Mouse (Mus musculus) lung, postnatal 10 days (tissue): ENCODE measurements around the gene Cuzd1.

Source experiments
- DNase-seq: peaks from one replicate; pipeline ENCODE4 v3.0.0; 2021

Cuzd1 gene

GRCm38 (mm10) chr7:131322192-131322591 lies at the start of gene Cuzd1:
Cuzd1 (minus strand) TSS chr7:131322292.
- DNase-seq = no peak

- DNase-seq = no peak
Observed at GRCm38 (mm10) chr7:131371470-131371860, 49.4 kb upstream of the Cuzd1 start.

GRCm38 (mm10) chr7:131370648-131371469 lies 48.8 kb upstream of the Cuzd1 start, which contains the start of gene Pstk:
Pstk (plus strand) TSS chr7:131371141.
- DNase-seq = peak; percentile 89

GRCm38 (mm10) chr7:131364131-131364530 lies 42.0 kb upstream of the Cuzd1 start:
- no peak for DNase-seq

GRCm38 (mm10) chr7:131362615-131363300 lies 40.7 kb upstream of the Cuzd1 start, which contains the start of gene 2310057M21Rik:
2310057M21Rik (minus strand) TSS chr7:131362759.
- peak; percentile 97 for DNase-seq

- DNase-seq = no peak
Observed at GRCm38 (mm10) chr7:131362269-131362614, 40.1 kb upstream of the Cuzd1 start.

- DNase-seq = no peak
Observed at GRCm38 (mm10) chr7:131356105-131356504, 34.0 kb upstream of the Cuzd1 start.

- no peak for DNase-seq
Observed at GRCm38 (mm10) chr7:131345856-131346541, 23.9 kb upstream of the Cuzd1 start.

GRCm38 (mm10) chr7:131337502-131338068 lies 15.5 kb upstream of the Cuzd1 start:
- no peak for DNase-seq

GRCm38 (mm10) chr7:131333564-131333963 lies 11.5 kb upstream of the Cuzd1 start, which contains the start of gene Fam24a:
Fam24a (plus strand) TSS chr7:131333864.
- DNase-seq = no peak

- no peak for DNase-seq
Observed at GRCm38 (mm10) chr7:131331688-131332087, 9.6 kb upstream of the Cuzd1 start.

- DNase-seq = no peak
Observed at GRCm38 (mm10) chr7:131329416-131329815, 7.3 kb upstream of the Cuzd1 start, which contains the start of gene Fam24b. Fam24b (minus strand) TSS chr7:131329516.

- no peak for DNase-seq
Observed at GRCm38 (mm10) chr7:131327054-131327453, 5.0 kb upstream of the Cuzd1 start.

GRCm38 (mm10) chr7:131318340-131318739 lies 3.8 kb downstream of the Cuzd1 start:
- no peak for DNase-seq

GRCm38 (mm10) chr7:131317587-131317986 lies 4.5 kb downstream of the Cuzd1 start:
- no peak for DNase-seq

GRCm38 (mm10) chr7:131314493-131314892 lies 7.6 kb downstream of the Cuzd1 start:
- no peak for DNase-seq

GRCm38 (mm10) chr7:131306733-131307132 lies 15.4 kb downstream of the Cuzd1 start:
- no peak for DNase-seq

GRCm38 (mm10) chr7:131303340-131303739 lies 18.8 kb downstream of the Cuzd1 start:
- DNase-seq = peak; percentile 4

GRCm38 (mm10) chr7:131297151-131297550 lies 24.9 kb downstream of the Cuzd1 start:
- peak; percentile 13 for DNase-seq

- DNase-seq = no peak
Observed at GRCm38 (mm10) chr7:131265851-131266250, 56.2 kb downstream of the Cuzd1 start.

GRCm38 (mm10) chr7:131264251-131264650 lies 57.8 kb downstream of the Cuzd1 start:
- no peak for DNase-seq

- no peak for DNase-seq
Observed at GRCm38 (mm10) chr7:131260946-131261345, 61.1 kb downstream of the Cuzd1 start.
